11 mouse cellular contexts compared by ENCODE assay signal in genomic region chr8:91821976-91822375, GRCm38 (mm10). TPM values are rescaled to one million over a fixed set of nuclear protein-coding genes. Genes with fewer than 3 reads are reported as not detected.
"Had no signal": no experiment of that assay in that cellular context is flagged by ENCODE, and none has a peak within 500 bp of the region (broad histone marks: within the 10 kb centered on the region; RNA-seq: fewer than 3 reads in every experiment).

No protein-coding gene starts in this region.

- H3K27ac ChIP-seq: kidney, embryonic 15.5 days; left cerebral cortex, adult 2 months; limb, embryonic 15.5 days; liver, embryonic 12.5 days; lung, embryonic 15.5 days; midbrain, embryonic 15.5 days; neural tube, embryonic 13.5 days had no signal

- H3K4me3 ChIP-seq: kidney, embryonic 15.5 days; left cerebral cortex, adult 2 months; limb, embryonic 15.5 days; liver, embryonic 12.5 days; lung, embryonic 15.5 days; midbrain, embryonic 15.5 days; neural tube, embryonic 13.5 days had no signal

- H3K9ac ChIP-seq: kidney, embryonic 15.5 days; limb, embryonic 15.5 days; liver, embryonic 12.5 days; lung, embryonic 15.5 days; midbrain, embryonic 15.5 days; neural tube, embryonic 13.5 days had no signal

- H3K9me3 ChIP-seq: kidney, embryonic 15.5 days; limb, embryonic 15.5 days; liver, embryonic 12.5 days; lung, embryonic 15.5 days; midbrain, embryonic 15.5 days; neural tube, embryonic 13.5 days had no signal

- DNase-seq: right cerebral cortex, adult 18-20 months; right cerebral cortex, postnatal 25 days; thymus, postnatal 36 days had no signal

- ATAC-seq: liver, embryonic 12.5 days; midbrain, embryonic 15.5 days had no signal

- H3K36me3 ChIP-seq: kidney, embryonic 15.5 days; limb, embryonic 15.5 days; liver, embryonic 12.5 days; lung, embryonic 15.5 days; midbrain, embryonic 15.5 days; neural tube, embryonic 13.5 days had no signal

- H3K4me2 ChIP-seq: kidney, embryonic 15.5 days; limb, embryonic 15.5 days; liver, embryonic 12.5 days; lung, embryonic 15.5 days; midbrain, embryonic 15.5 days; neural tube, embryonic 13.5 days had no signal

RNA-seq across cellular contexts. Expression of gene Irx3, which starts 20.1 kb away (rescaled TPM):
- polyA plus RNA-seq: liver, embryonic 16.5 days had no signal
